Mouse (Mus musculus) embryonic facial prominence, embryonic 10.5 days (tissue): Measurements from ENCODE around the gene 4930449I24Rik. TPM values are rescaled to one million over a fixed set of nuclear protein-coding genes. Genes with fewer than 3 reads are reported as not detected.
"Not testable (repeated sequence)": the region's sequence is repeated elsewhere in the genome, so short reads cannot be mapped to it uniquely, and the experiment has no call there.

Experiments
- DNase-seq: peaks from one replicate; pipeline ENCODE4 v3.0.0-alpha.2; 2017; ENCODE audit warnings: low spot score
- H3K27ac ChIP-seq: fragments of 300-500 bp; sonication (generic); replicated peaks from 2 replicates; pipeline ENCODE4 v1.5.1; 2016; ENCODE audit warnings: mild to moderate bottlenecking
- H3K27me3 ChIP-seq: fragments of 300-500 bp; sonication (generic); replicated peaks from 2 replicates; pipeline ENCODE4 v1.6.1; 2016; ENCODE audit warnings: low read depth, mild to moderate bottlenecking; ENCODE audit not compliant: poor library complexity, severe bottlenecking
- H3K36me3 ChIP-seq: fragments of 300-500 bp; sonication (generic); replicated peaks from 2 replicates; pipeline ENCODE4 v1.6.1; 2016; ENCODE audit warnings: mild to moderate bottlenecking, moderate library complexity
- H3K4me1 ChIP-seq: fragments of 300-500 bp; sonication (generic); 2 replicates; pipeline ENCODE4 v1.6.1; 2016
- H3K4me3 ChIP-seq: fragments of 300-500 bp; sonication (generic); 2 replicates; pipeline ENCODE4 v1.5.1; 2016; ENCODE audit warnings: mild to moderate bottlenecking, moderate library complexity
- H3K9me3 ChIP-seq: fragments of 300-500 bp; sonication (generic); 2 replicates; pipeline ENCODE4 v1.6.1; 2016; ENCODE audit warnings: mild to moderate bottlenecking
- WGBS: fragments of 180-500 bp; shearing (Covaris S2); methylation state at CpG from one replicate; pipeline ENCODE4 v1.1.7; 2016; 5-methylcytosine and 5-hydroxymethylcytosine counted together
- polyA plus RNA-seq: library from polyadenylated mRNA; unstranded; fragments of >200 nt; fragmentation: Nextera tagmentation; extraction: Ambion mirVana; gene quantifications from 2 replicates; pipeline ENCODE4 v1.2.1, GENCODE M21; 2016

The 4930449I24Rik gene
- polyA plus RNA-seq, 1 experiment from 2014 or later, result not detected

DNA sequence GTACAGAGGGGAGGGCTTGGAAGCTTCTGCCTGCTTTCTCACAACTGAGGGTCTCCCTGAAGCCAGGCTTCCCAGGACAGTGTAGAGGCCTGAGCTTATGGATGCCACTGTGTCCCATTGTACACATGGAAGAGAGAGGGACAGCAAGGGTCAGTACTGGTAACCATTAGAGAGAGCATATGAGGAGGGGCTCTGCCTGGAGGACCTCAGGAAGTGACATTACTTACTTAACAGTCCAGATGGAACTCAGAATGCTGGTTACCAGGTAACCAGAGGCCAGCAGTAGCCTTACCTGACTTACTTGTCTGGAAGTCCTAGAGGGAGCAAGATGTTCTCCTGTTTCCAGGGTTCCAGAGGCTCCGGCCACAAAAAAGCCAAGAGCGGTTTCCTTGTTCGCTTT is 23.3 kb downstream of the 4930449I24Rik start, which contains the start of gene Gm3404:
TSS of gene Gm3404 (plus strand) at position 301 of the 400 bp plus-strand sequence.
- DNase-seq, H3K9me3 ChIP-seq, H3K36me3 ChIP-seq, H3K27ac ChIP-seq, H3K4me3 ChIP-seq, H3K4me1 ChIP-seq, H3K27me3 ChIP-seq: not testable (repeated sequence)
- 94% methylated on average over 3 of the region's 3 CpGs for WGBS

GRCm38 (mm10) chr5:146537347-146537746 is 35.1 kb downstream of the 4930449I24Rik start, which contains the start of gene Gm3409:
Gene Gm3409, plus strand, starts transcription at chr5:146537647.
- not testable (repeated sequence) for H3K36me3 ChIP-seq, H3K4me1 ChIP-seq, H3K9me3 ChIP-seq, DNase-seq, H3K27ac ChIP-seq, H3K27me3 ChIP-seq, H3K4me3 ChIP-seq
- 93% methylated on average over 3 of the region's 3 CpGs for WGBS

Other genes with a start within 250 kb of the 4930449I24Rik start
- gene Wasf3, start 117.4 kb upstream of the 4930449I24Rik start, polyA plus RNA-seq, result 7.7 and 8.7 TPM in 2 replicates
- not detected in 2 replicates for gene Gm6408, start 20.4 kb upstream of the 4930449I24Rik start, polyA plus RNA-seq
- gene Gm6370, start 11.0 kb upstream of the 4930449I24Rik start, polyA plus RNA-seq, result not detected in 2 replicates
- not detected in 2 replicates for gene Gm3402, start 11.7 kb downstream of the 4930449I24Rik start, polyA plus RNA-seq
- not detected in 2 replicates for gene Gm3404, start 23.4 kb downstream of the 4930449I24Rik start, polyA plus RNA-seq
- not detected in 2 replicates for gene Gm3409, start 35.2 kb downstream of the 4930449I24Rik start, polyA plus RNA-seq
- gene Gm3415, start 53.7 kb downstream of the 4930449I24Rik start, polyA plus RNA-seq, result not detected in 2 replicates
- 0.22 TPM in 1 of 2 replicates, not detected in the other for gene Gpr12, start 82.8 kb downstream of the 4930449I24Rik start, polyA plus RNA-seq